ENCODE assay signal across 10 mouse cellular contexts in the genomic region with DNA sequence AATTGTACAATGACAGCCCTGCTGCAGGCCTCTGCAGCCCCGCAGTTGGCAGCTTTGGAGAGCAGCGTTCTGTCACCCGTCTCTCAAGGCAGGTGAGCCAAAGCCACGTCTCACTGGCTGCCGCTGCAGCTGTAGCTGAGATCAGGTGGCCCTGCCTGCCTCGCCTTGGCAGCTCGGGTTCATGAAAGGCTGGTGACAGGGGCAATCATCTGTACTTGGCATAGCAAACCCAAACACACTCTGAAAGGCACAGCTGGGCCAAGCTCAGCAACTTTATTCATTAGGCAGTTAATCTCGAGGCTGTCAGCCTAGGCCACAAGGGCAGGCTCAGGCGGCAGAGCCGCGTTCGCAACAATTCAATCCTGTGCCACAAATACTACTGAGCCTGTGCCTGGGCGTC.
DNase-seq lines count a peak whose midpoint lies in the region; ATAC-seq lines count a peak whose summit lies in the region.
"Had no signal": no experiment of that assay in that cellular context is flagged by ENCODE, and none has a peak within 500 bp of the region (broad histone marks: within the 10 kb centered on the region; RNA-seq: fewer than 3 reads in every experiment).

No protein-coding gene starts in this region.

- H3K27me3 ChIP-seq in heart, embryonic 11.5 days (ENCODE audit: control insufficient read depth, insufficient read depth, low read length): no peaks in the 10 kb centered on the region
- H3K27me3 ChIP-seq in hindbrain, embryonic 10.5 days (ENCODE audit: insufficient read depth, poor library complexity, severe bottlenecking): peaks cover 29% of the 10 kb centered on the region

- H3K4me3 ChIP-seq in heart, embryonic 11.5 days (ENCODE audit: low read depth, low read length): no peak overlapping the region
- no peak overlapping the region for H3K4me3 ChIP-seq in hindbrain, embryonic 10.5 days

- peak; percentile 7 to 14 for DNase-seq in heart, adult 9 months (ENCODE audit: low spot score in 2 of 2)
- peak; percentile 33 for DNase-seq in hindbrain, embryonic 10.5 days (ENCODE audit: low spot score)
- peak; percentile 56 to 62 for DNase-seq in kidney, postnatal 36 days
- peak; percentile 59 for DNase-seq in retina, postnatal 1 day
- no peak for DNase-seq in cerebellum, adult 11-12 months
- no peak for DNase-seq in spleen, adult 18-20 months
- DNase-seq: cerebellum, postnatal 36 days had no signal

- H3K9ac ChIP-seq in heart, embryonic 11.5 days (ENCODE audit: low read depth, low read length): no peak overlapping the region
- H3K9ac ChIP-seq: liver, embryonic 14.5 days had no signal

- no peak for ATAC-seq in heart, embryonic 11.5 days (replicated peaks; ENCODE audit: insufficient number of reproducible peaks, low FRiP score, low TSS enrichment)
- ATAC-seq in activated CD4-positive, CD25-positive, alpha-beta regulatory T cell, adult 4 months: no peak

- WGBS in heart, embryonic 11.5 days (ENCODE audit: insufficient replicate concordance): 45% methylated on average over 13 of the region's 13 CpGs
- WGBS in hindbrain, embryonic 10.5 days: 51% methylated on average over 13 of the region's 13 CpGs

- no peak overlapping the region for H3K27ac ChIP-seq in heart, embryonic 11.5 days (ENCODE audit: low read depth, low read length)
- peak overlapping the region; percentile 31; the same call in 1 of the 2 replicates for H3K27ac ChIP-seq in hindbrain, embryonic 10.5 days
- H3K27ac ChIP-seq: liver, embryonic 14.5 days had no signal

- H3K4me1 ChIP-seq in heart, embryonic 11.5 days (ENCODE audit: control insufficient read depth, insufficient read depth, low read length): no peaks in the 10 kb centered on the region
- H3K4me1 ChIP-seq in hindbrain, embryonic 10.5 days (replicated peaks): peaks cover 25% of the 10 kb centered on the region

- no peak overlapping the region for H3K4me2 ChIP-seq in heart, embryonic 11.5 days

- H3K36me3 ChIP-seq in heart, embryonic 11.5 days (ENCODE audit: control insufficient read depth, insufficient read depth, low read length): no peaks in the 10 kb centered on the region
- no peaks in the 10 kb centered on the region for H3K36me3 ChIP-seq in hindbrain, embryonic 10.5 days

- no peaks in the 10 kb centered on the region for H3K9me3 ChIP-seq in heart, embryonic 11.5 days (replicated peaks; ENCODE audit: control insufficient read depth, low read length)
- no peaks in the 10 kb centered on the region for H3K9me3 ChIP-seq in hindbrain, embryonic 10.5 days

Comparison
In these comparisons a context has a peak if more than half of its experiments do, and no peak if none do; other contexts are left out.
1. DNase-seq: peak in heart, adult 9 months (2 of 2), hindbrain, embryonic 10.5 days (single experiment), kidney, postnatal 36 days (2 of 2) and retina, postnatal 1 day (single experiment); none in cerebellum, adult 11-12 months (single experiment) and spleen, adult 18-20 months (0 of 2).